Mouse (Mus musculus) embryo, embryonic 9.5 days (tissue): ENCODE results near the gene Tppp.
"Not testable (repeated sequence)": the region's sequence is repeated elsewhere in the genome, so short reads cannot be mapped to it uniquely, and the experiment has no call there.

ENCODE experiments used
- DNase-seq: peaks from one replicate; pipeline ENCODE4 v3.0.0-alpha.2; 2017; ENCODE audit errors: extremely low spot score

Gene Tppp

GRCm38 (mm10) chr13:74025151-74026081 lies 16.2 kb downstream of the Tppp start:
- no peak for DNase-seq

GRCm38 (mm10) chr13:74026215-74026614 lies 17.0 kb downstream of the Tppp start:
- DNase-seq = peak; percentile 33

GRCm38 (mm10) chr13:74028116-74028515 lies 18.9 kb downstream of the Tppp start:
- no peak for DNase-seq

GRCm38 (mm10) chr13:74029013-74029412 lies 19.8 kb downstream of the Tppp start:
- no peak for DNase-seq

GRCm38 (mm10) chr13:74030691-74031090 lies 21.5 kb downstream of the Tppp start:
- DNase-seq = no peak

GRCm38 (mm10) chr13:74031133-74031532 lies 21.9 kb downstream of the Tppp start:
- no peak for DNase-seq

GRCm38 (mm10) chr13:74034756-74035155 lies 25.5 kb downstream of the Tppp start:
- DNase-seq = no peak

- no peak for DNase-seq
These were observed 26.6 kb downstream of the Tppp start for GRCm38 (mm10) chr13:74035776-74036175.

- no peak for DNase-seq
These were observed 30.7 kb downstream of the Tppp start for GRCm38 (mm10) chr13:74039926-74040325.

GRCm38 (mm10) chr13:74056194-74056593 lies 47.0 kb downstream of the Tppp start:
- DNase-seq = no peak

- no peak for DNase-seq
These were observed 48.9 kb downstream of the Tppp start for GRCm38 (mm10) chr13:74058081-74058480.

GRCm38 (mm10) chr13:74061613-74062377 lies 52.6 kb downstream of the Tppp start, which contains the start of gene Cep72:
Gene Cep72, minus strand, starts transcription at chr13:74062299.
- peak; percentile 97 for DNase-seq

GRCm38 (mm10) chr13:74062378-74063128 lies 53.3 kb downstream of the Tppp start:
- no peak for DNase-seq

- no peak for DNase-seq
These were observed 54.3 kb downstream of the Tppp start for GRCm38 (mm10) chr13:74063340-74064050.

GRCm38 (mm10) chr13:74066576-74066975 lies 57.4 kb downstream of the Tppp start:
- no peak for DNase-seq

GRCm38 (mm10) chr13:74071244-74071643 lies 62.0 kb downstream of the Tppp start:
- DNase-seq = not testable (repeated sequence)

- DNase-seq = no peak
These were observed 62.5 kb downstream of the Tppp start for GRCm38 (mm10) chr13:74071714-74072113.

- no peak for DNase-seq
These were observed 64.2 kb downstream of the Tppp start for GRCm38 (mm10) chr13:74073369-74073768.
